Mouse (Mus musculus) intestine, embryonic 15.5 days (tissue): ENCODE results near the gene Pxdn. TPM values are rescaled to one million over a fixed set of nuclear protein-coding genes. Genes with fewer than 3 reads are reported as not detected.
A peak's percentile ranks its signal among the peaks of the same experiment; 100 is the strongest.

ENCODE experiments used
- ATAC-seq: fragments of 200-750 bp; cut with Nextera tagmentation; 2 replicates; pipeline ENCODE4 v1.8.0; 2017; ENCODE audit warnings: moderate TSS enrichment, moderate library complexity
- H3K27ac ChIP-seq: fragments of 300-500 bp; sonication (generic); 2 replicates; pipeline ENCODE4 v1.5.1; 2015; ENCODE audit warnings: mild to moderate bottlenecking, inconsistent platforms
- H3K27me3 ChIP-seq: fragments of 300-500 bp; sonication (generic); replicated peaks from 2 replicates; pipeline ENCODE4 v1.6.1; 2015; ENCODE audit warnings: inconsistent platforms
- H3K36me3 ChIP-seq: fragments of 300-500 bp; sonication (generic); 2 replicates; pipeline ENCODE4 v1.6.1; 2015; ENCODE audit warnings: inconsistent platforms
- H3K4me1 ChIP-seq: fragments of 300-500 bp; sonication (generic); replicated peaks from 2 replicates; pipeline ENCODE4 v1.6.1; 2015; ENCODE audit warnings: inconsistent platforms
- H3K4me2 ChIP-seq: fragments of 300-500 bp; sonication (generic); replicated peaks from 2 replicates; pipeline ENCODE4 v1.6.1; 2015; ENCODE audit warnings: mild to moderate bottlenecking, inconsistent platforms
- H3K4me3 ChIP-seq: fragments of 300-500 bp; sonication (generic); replicated peaks from 2 replicates; pipeline ENCODE4 v1.5.1; 2015; ENCODE audit warnings: inconsistent platforms
- H3K9ac ChIP-seq: fragments of 300-500 bp; sonication (generic); 2 replicates; pipeline ENCODE4 v1.6.1; 2015; ENCODE audit warnings: inconsistent platforms
- H3K9me3 ChIP-seq: fragments of 300-500 bp; sonication (generic); 2 replicates; pipeline ENCODE4 v1.6.1; 2016; ENCODE audit warnings: inconsistent platforms
- WGBS: fragments of 180-500 bp; shearing (Covaris S2); methylation state at CpG from one replicate; pipeline ENCODE4 v1.1.7; 2015; 5-methylcytosine and 5-hydroxymethylcytosine counted together
- polyA plus RNA-seq: library from polyadenylated mRNA; unstranded; fragments of >200 nt; fragmentation: Nextera tagmentation; extraction: Ambion mirVana; gene quantifications from 2 replicates; pipeline ENCODE4 v1.2.1, GENCODE M21; 2015

Pxdn gene
- polyA plus RNA-seq, 1 experiment from 2014 or later = 66.4 TPM

- Histone ChIP-seq H3K36me3 (no peaks in the 10 kb centered on the region), H3K27me3 (no peaks in the 10 kb centered on the region), H3K4me3 (no peak overlapping the region), H3K9ac (no peak overlapping the region), H3K4me1 (0 out of 2 replicates have a peak, but pooled peaks cover 4% of the 10 kb centered on the region), H3K4me2 (no peak overlapping the region), H3K27ac (no peak overlapping the region), H3K9me3 (no peaks in the 10 kb centered on the region)
- 74% methylated on average over 5 of the region's 5 CpGs for WGBS
- no peak for ATAC-seq
These were observed 97.3 kb downstream of the Pxdn start for GRCm38 (mm10) chr12:30034681-30035080.

DNA sequence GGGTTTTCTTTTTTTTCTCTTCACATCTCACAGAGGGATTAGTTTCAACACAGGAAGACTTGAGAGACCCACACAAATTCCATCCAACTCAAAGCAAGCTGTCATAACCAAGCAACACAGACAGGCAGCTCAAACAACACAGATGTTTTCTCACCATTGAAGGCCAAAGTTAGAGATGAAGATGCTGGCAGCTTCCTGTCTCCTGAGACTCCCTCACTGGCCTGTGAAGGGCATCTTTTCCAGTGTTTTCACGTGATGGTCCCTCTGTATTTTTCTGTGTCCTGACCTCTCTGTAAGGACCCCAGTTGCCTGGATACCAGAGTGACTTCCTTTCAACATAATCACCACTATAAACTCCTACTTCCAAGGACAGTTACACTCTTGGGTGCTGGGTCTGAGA, 98.0 kb downstream of the Pxdn start:
- Histone ChIP-seq H3K36me3 (no peaks in the 10 kb centered on the region), H3K4me2 (no peak overlapping the region), H3K4me3 (no peak overlapping the region), H3K27ac (no peak overlapping the region), H3K4me1 (0 out of 2 replicates have a peak, but pooled peaks cover 4% of the 10 kb centered on the region), H3K9me3 (no peaks in the 10 kb centered on the region), H3K9ac (no peak overlapping the region), H3K27me3 (no peaks in the 10 kb centered on the region)
- WGBS = 24% methylated on average over 1 of the region's 1 CpGs
- no peak for ATAC-seq

- Histone ChIP-seq H3K27me3 (no peaks in the 10 kb centered on the region), H3K27ac (no peak overlapping the region), H3K9me3 (no peaks in the 10 kb centered on the region), H3K4me3 (no peak overlapping the region), H3K9ac (no peak overlapping the region), H3K36me3 (no peaks in the 10 kb centered on the region), H3K4me1 (0 out of 2 replicates have a peak, but pooled peaks cover 4% of the 10 kb centered on the region), H3K4me2 (no peak overlapping the region)
- no peak for ATAC-seq
These were observed 98.6 kb downstream of the Pxdn start for GRCm38 (mm10) chr12:30035841-30036568.

DNA sequence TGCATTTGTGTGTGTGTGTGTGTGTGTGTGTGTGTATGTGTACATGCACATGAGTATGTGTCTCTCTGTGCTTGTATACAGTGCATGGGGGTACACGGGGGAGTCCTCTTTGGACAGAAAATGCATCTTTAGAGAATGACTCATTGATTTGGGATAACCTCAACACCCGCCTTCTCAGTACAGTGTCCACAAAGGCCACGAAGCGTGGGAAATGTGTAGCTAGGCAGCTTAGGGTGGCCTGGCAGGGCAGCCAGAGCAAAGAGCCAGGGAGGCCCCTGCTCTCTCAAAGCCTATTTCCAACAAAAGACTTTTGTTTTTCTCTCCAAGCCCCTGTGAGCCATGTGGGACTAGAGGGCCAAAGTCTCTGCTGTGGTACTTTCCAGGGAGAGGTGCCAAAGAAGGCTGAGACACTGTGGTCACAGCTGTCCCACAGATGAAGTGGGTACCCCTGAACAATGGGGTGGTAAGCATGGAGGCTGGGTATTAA, 99.2 kb downstream of the Pxdn start:
- Histone ChIP-seq H3K27me3 (no peaks in the 10 kb centered on the region), H3K4me1 (0 out of 2 replicates have a peak, but pooled peaks cover 4% of the 10 kb centered on the region), H3K36me3 (no peaks in the 10 kb centered on the region), H3K9ac (no peak overlapping the region), H3K9me3 (no peaks in the 10 kb centered on the region), H3K27ac (no peak overlapping the region), H3K4me2 (no peak overlapping the region), H3K4me3 (no peak overlapping the region)
- WGBS = 72% methylated on average over 4 of the region's 4 CpGs
- no peak for ATAC-seq

DNA sequence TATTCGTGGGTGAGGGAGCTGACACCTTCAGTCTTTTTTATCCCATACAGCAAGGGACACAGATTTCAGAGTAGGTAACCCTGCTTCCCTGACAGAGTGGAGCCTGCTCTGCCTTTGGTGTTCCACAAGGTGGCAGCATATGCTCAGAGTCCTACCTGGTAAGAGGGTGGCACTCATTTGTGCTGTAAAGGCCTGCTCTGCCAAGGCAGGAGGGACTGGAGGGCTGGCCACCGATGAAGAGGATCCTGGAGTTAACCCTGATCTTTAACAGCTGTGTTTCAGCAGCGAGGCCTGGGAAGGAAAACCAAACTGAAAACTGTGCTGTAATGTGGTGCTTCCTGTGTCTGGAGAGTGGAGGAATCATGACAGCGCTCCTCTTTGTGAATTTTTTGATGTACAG, 102.2 kb downstream of the Pxdn start:
- ATAC-seq = peak; percentile 39; the same call in 1 of the 2 replicates
- H3K27ac ChIP-seq = peak overlapping the region; percentile 56; the same call in 1 of the 2 replicates
- H3K4me3 ChIP-seq = no peak overlapping the region
- H3K27me3 ChIP-seq = no peaks in the 10 kb centered on the region
- no peak overlapping the region for H3K4me2 ChIP-seq
- H3K9ac ChIP-seq = no peak overlapping the region
- 0 out of 2 replicates have a peak, but pooled peaks cover 4% of the 10 kb centered on the region for H3K4me1 ChIP-seq
- H3K36me3 ChIP-seq = no peaks in the 10 kb centered on the region
- WGBS = 34% methylated on average over 4 of the region's 4 CpGs
- H3K9me3 ChIP-seq = no peaks in the 10 kb centered on the region

DNA sequence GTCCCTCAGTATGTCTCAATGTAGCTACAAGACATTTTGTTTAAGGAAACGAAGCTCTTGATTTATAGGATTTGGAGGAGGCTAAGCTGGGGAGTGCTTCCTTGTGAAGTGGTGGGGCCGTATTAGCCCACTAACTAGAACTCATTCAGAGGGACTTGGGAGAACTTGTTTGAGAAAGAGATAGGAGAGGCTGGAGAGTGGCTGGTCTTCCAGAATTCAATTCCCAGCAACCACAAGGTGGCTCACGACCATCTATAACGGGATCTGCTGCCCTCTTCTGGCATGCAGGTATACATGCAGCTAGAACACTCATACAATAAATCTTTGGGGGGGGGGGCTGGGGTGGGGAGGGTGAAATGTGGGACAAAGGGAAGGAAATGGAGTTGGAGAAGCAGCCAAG, 102.7 kb downstream of the Pxdn start:
- Histone ChIP-seq H3K27ac (peak overlapping the region; percentile 56; the same call in 1 of the 2 replicates), H3K9ac (no peak overlapping the region), H3K4me3 (no peak overlapping the region), H3K9me3 (no peaks in the 10 kb centered on the region), H3K4me1 (0 out of 2 replicates have a peak, but pooled peaks cover 4% of the 10 kb centered on the region), H3K36me3 (no peaks in the 10 kb centered on the region), H3K4me2 (no peak overlapping the region), H3K27me3 (no peaks in the 10 kb centered on the region)
- WGBS = 13% methylated on average over 4 of the region's 4 CpGs
- peak; percentile 54 for ATAC-seq

DNA sequence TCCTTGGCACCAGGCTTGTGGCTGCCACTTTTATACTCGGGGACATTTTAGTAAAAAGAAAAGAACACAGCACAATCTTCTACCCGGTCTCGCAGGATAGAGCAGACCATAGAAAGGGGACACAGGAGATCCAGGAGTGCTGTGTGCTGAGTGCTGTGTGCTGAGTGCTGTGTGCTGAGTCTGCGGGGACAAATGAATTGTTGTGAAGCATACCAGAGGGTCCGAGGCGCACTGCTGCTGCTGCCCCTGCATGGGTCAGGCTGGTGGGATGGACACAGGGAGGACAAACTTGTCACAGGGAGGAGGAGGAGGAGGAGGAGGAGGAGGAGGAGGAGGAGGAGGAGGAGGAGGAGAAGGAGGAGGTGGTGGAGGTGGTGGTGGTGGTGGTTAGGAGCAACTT, 111.4 kb downstream of the Pxdn start:
- H3K27me3 ChIP-seq = no peaks in the 10 kb centered on the region
- no peaks in the 10 kb centered on the region for H3K4me1 ChIP-seq
- H3K4me2 ChIP-seq = no peak overlapping the region
- no peaks in the 10 kb centered on the region for H3K36me3 ChIP-seq
- H3K9me3 ChIP-seq = no peaks in the 10 kb centered on the region
- 80% methylated on average over 4 of the region's 6 CpGs for WGBS
- no peak overlapping the region for H3K9ac ChIP-seq
- no peak for ATAC-seq
- no peak overlapping the region for H3K27ac ChIP-seq
- H3K4me3 ChIP-seq = no peak overlapping the region

GRCm38 (mm10) chr12:30049818-30050217, 112.4 kb downstream of the Pxdn start:
- Histone ChIP-seq H3K27ac (no peak overlapping the region), H3K9ac (no peak overlapping the region), H3K36me3 (no peaks in the 10 kb centered on the region), H3K9me3 (no peaks in the 10 kb centered on the region), H3K4me3 (no peak overlapping the region), H3K4me1 (no peaks in the 10 kb centered on the region), H3K27me3 (no peaks in the 10 kb centered on the region), H3K4me2 (no peak overlapping the region)
- WGBS = 77% methylated on average over 9 of the region's 9 CpGs
- ATAC-seq = no peak

GRCm38 (mm10) chr12:30050235-30050634, 112.8 kb downstream of the Pxdn start:
- no peak overlapping the region for H3K4me2 ChIP-seq
- no peak for ATAC-seq
- H3K4me3 ChIP-seq = no peak overlapping the region
- no peak overlapping the region for H3K9ac ChIP-seq
- no peaks in the 10 kb centered on the region for H3K4me1 ChIP-seq
- no peaks in the 10 kb centered on the region for H3K36me3 ChIP-seq
- 12% methylated on average over 4 of the region's 4 CpGs for WGBS
- no peaks in the 10 kb centered on the region for H3K27me3 ChIP-seq
- H3K9me3 ChIP-seq = no peaks in the 10 kb centered on the region
- H3K27ac ChIP-seq = no peak overlapping the region

DNA sequence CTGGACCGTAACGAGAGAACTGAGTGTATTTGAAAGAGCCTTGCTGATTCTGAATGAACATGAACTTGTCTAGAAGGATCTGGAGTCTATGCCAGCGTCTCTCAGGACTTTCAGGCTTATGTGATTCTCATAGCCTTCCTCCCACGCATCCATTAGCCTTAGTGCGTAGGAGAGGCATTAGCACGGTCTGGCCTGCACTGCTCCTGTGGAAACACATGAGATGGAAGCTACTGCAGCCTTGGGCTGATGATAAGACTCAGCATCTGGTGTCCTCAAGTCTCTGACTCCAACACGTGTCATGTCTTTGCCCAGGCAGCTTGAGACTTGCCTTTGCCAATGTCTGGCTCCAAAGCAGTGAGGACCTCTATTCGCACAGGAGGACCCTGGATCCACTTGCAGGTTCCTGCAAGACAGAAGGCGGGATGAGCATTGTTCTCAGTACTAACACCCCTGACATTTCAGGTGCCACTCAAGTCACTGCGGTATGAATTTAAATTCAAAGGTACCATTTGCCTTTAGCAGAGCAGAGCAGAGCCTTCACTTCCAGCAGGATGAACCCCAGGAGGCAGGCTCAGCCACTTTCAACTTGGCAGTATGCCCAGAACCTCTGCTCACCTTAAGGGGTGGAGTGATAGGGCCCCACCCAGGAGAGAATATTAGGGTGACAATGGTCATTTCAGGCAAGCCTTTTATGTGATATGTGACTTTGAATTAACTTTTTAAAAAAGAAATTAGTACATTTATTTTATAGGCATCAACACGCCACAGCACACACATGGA, 117.5 kb downstream of the Pxdn start:
- no peaks in the 10 kb centered on the region for H3K4me1 ChIP-seq
- no peak overlapping the region for H3K9ac ChIP-seq
- H3K9me3 ChIP-seq = no peaks in the 10 kb centered on the region
- no peaks in the 10 kb centered on the region for H3K36me3 ChIP-seq
- 86% methylated on average over 11 of the region's 11 CpGs for WGBS
- no peak overlapping the region for H3K4me2 ChIP-seq
- H3K27ac ChIP-seq = no peak overlapping the region
- no peak for ATAC-seq
- H3K27me3 ChIP-seq = no peaks in the 10 kb centered on the region
- H3K4me3 ChIP-seq = no peak overlapping the region

DNA sequence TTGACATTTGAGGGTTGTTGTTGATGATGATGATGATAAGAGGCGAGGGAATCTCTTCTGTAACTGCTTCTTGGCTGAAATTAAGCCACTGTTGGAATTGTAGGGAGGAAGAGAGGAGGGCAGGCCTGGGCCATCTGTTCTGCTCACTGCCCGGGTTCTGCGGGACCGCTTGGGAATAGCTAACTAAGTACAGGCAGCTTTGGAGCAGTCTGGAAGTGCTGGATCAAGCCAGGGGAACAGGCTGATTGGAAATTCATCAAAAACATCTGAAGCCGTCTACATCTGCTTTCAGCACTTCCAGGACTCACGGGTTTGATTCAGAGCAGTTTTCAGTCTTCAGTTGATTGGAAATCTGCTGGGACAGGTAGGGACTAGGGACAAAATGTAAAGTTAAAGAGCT, 120.6 kb downstream of the Pxdn start:
- Histone ChIP-seq H3K27ac (no peak overlapping the region), H3K4me3 (no peak overlapping the region), H3K4me2 (no peak overlapping the region), H3K27me3 (no peaks in the 10 kb centered on the region), H3K9ac (no peak overlapping the region), H3K4me1 (no peaks in the 10 kb centered on the region), H3K36me3 (no peaks in the 10 kb centered on the region), H3K9me3 (no peaks in the 10 kb centered on the region)
- 62% methylated on average over 6 of the region's 6 CpGs for WGBS
- ATAC-seq = no peak

- no peak for ATAC-seq
- Histone ChIP-seq H3K36me3 (no peaks in the 10 kb centered on the region), H3K27ac (no peak overlapping the region), H3K9ac (no peak overlapping the region), H3K4me1 (no peaks in the 10 kb centered on the region), H3K9me3 (no peaks in the 10 kb centered on the region), H3K27me3 (no peaks in the 10 kb centered on the region), H3K4me2 (no peak overlapping the region), H3K4me3 (no peak overlapping the region)
- 39% methylated on average over 1 of the region's 1 CpGs for WGBS
These were observed 124.2 kb downstream of the Pxdn start for GRCm38 (mm10) chr12:30061503-30062117.
